Mouse (Mus musculus) right cerebral cortex, adult 2 months (tissue): ENCODE measurements around the gene Apol7e.
A peak's percentile ranks its signal among the peaks of the same experiment; 100 is the strongest.
"Not testable (repeated sequence)": the region's sequence is repeated elsewhere in the genome, so short reads cannot be mapped to it uniquely, and the experiment has no call there.

ENCODE experiments used
- DNase-seq, 2 experiments: peaks; one replicate each; pipeline ENCODE4 v3.0.0; 2021 to 2022; ENCODE audit warnings: low spot score in 2 of 2

Gene Apol7e

GRCm38 (mm10) chr15:77698656-77699055 lies at the start of gene Apol7e:
Gene Apol7e, plus strand, starts transcription at chr15:77698857.
- not testable (repeated sequence) for DNase-seq

- DNase-seq: not testable (repeated sequence)
These were observed 47.5 kb upstream of the Apol7e start for GRCm38 (mm10) chr15:77651143-77651542.

- not testable (repeated sequence) for DNase-seq
These were observed 38.9 kb upstream of the Apol7e start for GRCm38 (mm10) chr15:77659773-77660172.

GRCm38 (mm10) chr15:77661841-77662240 lies 36.8 kb upstream of the Apol7e start:
- not testable (repeated sequence) for DNase-seq

GRCm38 (mm10) chr15:77674081-77674480 lies 24.6 kb upstream of the Apol7e start:
- not testable (repeated sequence) for DNase-seq

GRCm38 (mm10) chr15:77683944-77684343 lies 14.7 kb upstream of the Apol7e start:
- peak; percentile 31 to 38 for DNase-seq

- not testable (repeated sequence) for DNase-seq
These were observed 6.9 kb upstream of the Apol7e start for GRCm38 (mm10) chr15:77691532-77692311.

GRCm38 (mm10) chr15:77694687-77695295 lies 3.9 kb upstream of the Apol7e start:
- peak; percentile 10 to 19 for DNase-seq

GRCm38 (mm10) chr15:77705306-77705705 lies 6.6 kb downstream of the Apol7e start:
- not testable (repeated sequence) for DNase-seq

GRCm38 (mm10) chr15:77708936-77709335 lies 10.3 kb downstream of the Apol7e start:
- not testable (repeated sequence) for DNase-seq

- DNase-seq: not testable (repeated sequence)
These were observed 19.6 kb downstream of the Apol7e start for GRCm38 (mm10) chr15:77718240-77718639.

GRCm38 (mm10) chr15:77721509-77721908 lies 22.9 kb downstream of the Apol7e start:
- DNase-seq: not testable (repeated sequence)

- not testable (repeated sequence) for DNase-seq
These were observed 25.7 kb downstream of the Apol7e start for GRCm38 (mm10) chr15:77724208-77724911.

- not testable (repeated sequence) for DNase-seq
These were observed 26.9 kb downstream of the Apol7e start for GRCm38 (mm10) chr15:77725393-77726020.

GRCm38 (mm10) chr15:77727139-77727538 lies 28.5 kb downstream of the Apol7e start:
- DNase-seq: not testable (repeated sequence)

- not testable (repeated sequence) for DNase-seq
These were observed 29.1 kb downstream of the Apol7e start for GRCm38 (mm10) chr15:77727745-77728144.

GRCm38 (mm10) chr15:77728739-77729138 lies 30.1 kb downstream of the Apol7e start, which contains the start of gene Apol9b:
Gene Apol9b, plus strand, starts transcription at chr15:77729039.
- not testable (repeated sequence) for DNase-seq

GRCm38 (mm10) chr15:77731605-77732004 lies 32.9 kb downstream of the Apol7e start:
- no peak for DNase-seq

- DNase-seq: not testable (repeated sequence)
These were observed 34.2 kb downstream of the Apol7e start for GRCm38 (mm10) chr15:77732851-77733250.

- DNase-seq: not testable (repeated sequence)
These were observed 34.7 kb downstream of the Apol7e start for GRCm38 (mm10) chr15:77733380-77733779.

- not testable (repeated sequence) for DNase-seq
These were observed 35.2 kb downstream of the Apol7e start for GRCm38 (mm10) chr15:77733903-77734302.
